Mouse (Mus musculus) WW6 (cell line): ENCODE results near the gene Fabp6.

Experiments used
- DNase-seq: peaks from one replicate; pipeline ENCODE4 v3.0.0-alpha.2; 2013; ENCODE audit warnings: low read depth, low spot score

Gene Fabp6

GRCm38 (mm10) chr11:43548148-43548547 is 53.2 kb downstream of the Fabp6 start:
- DNase-seq, result no peak

GRCm38 (mm10) chr11:43546678-43547077 is 54.7 kb downstream of the Fabp6 start:
- DNase-seq, result no peak
